Mouse (Mus musculus) gonadal fat pad, adult 2 months (tissue): ENCODE results near the gene Pou3f1. TPM values are rescaled to one million over a fixed set of nuclear protein-coding genes. Genes with fewer than 3 reads are reported as not detected.
"Not testable (repeated sequence)": the region's sequence is repeated elsewhere in the genome, so short reads cannot be mapped to it uniquely, and the experiment has no call there.

Experiments used
- DNase-seq: peaks from one replicate; pipeline ENCODE4 v3.0.0-alpha.2; 2012; ENCODE audit warnings: low read depth
- polyA plus RNA-seq: library from polyadenylated mRNA; depleted of rRNA; stranded (reverse); fragments of >200 nt; gene quantifications from 2 replicates; pipeline ENCODE4 v1.2.3, GENCODE M21; 2012

Pou3f1 gene
- polyA plus RNA-seq, 1 experiment: 4.4 TPM

DNA sequence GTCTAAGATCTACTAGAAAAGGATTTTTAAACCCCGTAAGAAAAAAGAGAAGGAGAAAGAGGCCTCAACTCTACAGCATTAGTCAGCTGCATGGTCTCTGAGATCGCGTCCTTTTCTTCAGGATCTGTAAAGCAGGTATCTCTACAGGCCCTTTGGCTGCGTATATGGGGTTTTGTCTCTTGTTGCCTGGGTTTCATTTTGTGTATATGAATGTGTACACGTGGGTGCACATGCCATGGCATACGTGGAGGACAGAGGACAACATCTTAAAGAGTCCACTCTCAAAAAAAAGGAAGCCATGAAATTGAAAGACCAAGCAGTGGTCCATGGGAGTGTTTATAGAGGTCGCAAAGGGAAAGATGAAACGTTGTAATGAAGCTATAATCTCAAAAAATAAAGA lies 34.8 kb downstream of the Pou3f1 start:
- DNase-seq: no peak

DNA sequence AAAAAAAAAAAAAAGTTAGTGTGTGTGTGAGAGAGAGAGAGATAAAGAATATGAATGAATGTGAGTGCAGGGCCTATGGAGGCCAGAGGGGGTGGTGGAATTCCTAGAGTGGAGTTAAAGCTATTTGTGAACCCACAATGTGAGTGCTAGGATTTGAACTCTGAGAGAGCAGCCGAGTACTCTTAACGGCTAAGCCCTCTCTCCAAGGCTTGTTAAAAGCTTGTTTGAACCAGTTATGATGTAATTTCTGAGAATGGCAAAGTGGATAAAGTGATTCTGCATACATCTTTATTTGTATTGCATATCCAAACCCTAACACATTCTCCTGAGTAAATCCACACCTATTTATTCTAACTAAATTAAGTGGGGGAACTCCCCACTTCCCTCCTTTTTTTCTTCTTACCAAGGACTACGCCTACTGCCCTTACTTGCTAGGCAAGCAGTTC lies 35.8 kb downstream of the Pou3f1 start:
- no peak for DNase-seq

DNA sequence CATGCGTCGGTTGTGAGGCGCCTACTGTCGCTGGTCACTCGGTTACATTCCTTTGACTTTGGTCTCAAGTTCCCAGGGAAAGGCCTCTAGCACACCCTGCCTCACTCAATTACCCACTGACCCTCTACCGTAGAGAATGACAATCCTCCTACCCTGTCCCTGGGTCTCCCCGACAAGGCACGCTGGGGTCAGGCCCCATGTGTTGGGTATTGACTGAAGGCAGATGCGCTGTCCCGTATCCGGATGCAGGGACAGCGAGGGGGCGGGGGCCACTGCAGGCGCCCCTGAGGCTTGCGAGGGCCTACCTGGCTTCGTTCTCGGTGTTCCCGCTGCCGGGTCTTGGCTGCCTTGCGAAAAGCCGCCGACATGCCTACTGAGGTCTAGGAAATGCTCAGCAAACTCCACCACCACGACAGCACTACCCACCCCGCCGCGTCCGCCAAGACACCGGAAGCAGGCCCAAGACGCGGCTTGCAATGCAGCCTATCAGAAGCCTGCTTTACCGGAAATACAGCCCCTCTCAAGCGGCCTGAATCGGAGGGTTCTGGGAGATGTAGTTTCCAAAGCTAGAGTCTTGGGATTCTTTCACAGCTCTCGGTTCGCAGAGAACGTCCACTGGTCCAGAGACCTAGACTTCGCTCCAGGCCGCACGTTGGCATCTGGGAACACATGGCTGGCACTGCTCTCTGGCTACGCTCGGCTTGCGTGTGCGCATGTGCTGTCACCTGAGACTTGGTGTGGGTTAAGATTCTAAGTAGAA lies 36.7 kb downstream of the Pou3f1 start, which contains the start of gene Utp11:
TSS of gene Utp11 (minus strand) at position 466 of the 760 bp plus-strand sequence.
- DNase-seq: no peak

GRCm38 (mm10) chr4:124694572-124694971 lies 38.0 kb downstream of the Pou3f1 start:
- no peak for DNase-seq

- DNase-seq: no peak
These were observed 39.3 kb downstream of the Pou3f1 start for GRCm38 (mm10) chr4:124695786-124696516.

- DNase-seq: no peak
These were observed 43.2 kb downstream of the Pou3f1 start for GRCm38 (mm10) chr4:124699791-124700190.

GRCm38 (mm10) chr4:124700248-124700971 lies 43.8 kb downstream of the Pou3f1 start, which contains the start of gene Fhl3:
Gene Fhl3, plus strand, starts transcription at chr4:124700701.
- DNase-seq: no peak

- no peak for DNase-seq
These were observed 44.6 kb downstream of the Pou3f1 start for GRCm38 (mm10) chr4:124701052-124701845.

DNA sequence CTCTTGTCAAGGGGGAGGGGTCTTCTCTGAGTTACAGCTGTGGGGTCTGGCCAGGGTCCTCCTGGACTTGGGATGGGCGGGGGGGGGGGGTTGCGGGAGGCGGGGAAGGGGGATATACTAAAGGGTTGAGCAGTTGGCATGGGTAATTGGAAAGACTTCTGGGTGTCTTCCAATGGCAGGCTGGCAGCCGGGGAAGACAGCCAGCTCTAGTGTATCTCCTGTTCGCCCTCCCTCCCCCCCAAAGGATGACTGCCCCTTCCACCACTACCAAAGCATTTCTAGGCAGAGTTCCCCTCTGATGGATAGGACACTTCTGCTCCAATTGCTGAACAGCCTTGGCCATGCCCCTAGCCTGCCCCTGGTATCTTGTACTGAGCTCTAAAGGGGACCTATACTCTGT lies 45.3 kb downstream of the Pou3f1 start:
- DNase-seq: no peak

- DNase-seq: no peak
These were observed 46.8 kb downstream of the Pou3f1 start for GRCm38 (mm10) chr4:124703406-124703805.

DNA sequence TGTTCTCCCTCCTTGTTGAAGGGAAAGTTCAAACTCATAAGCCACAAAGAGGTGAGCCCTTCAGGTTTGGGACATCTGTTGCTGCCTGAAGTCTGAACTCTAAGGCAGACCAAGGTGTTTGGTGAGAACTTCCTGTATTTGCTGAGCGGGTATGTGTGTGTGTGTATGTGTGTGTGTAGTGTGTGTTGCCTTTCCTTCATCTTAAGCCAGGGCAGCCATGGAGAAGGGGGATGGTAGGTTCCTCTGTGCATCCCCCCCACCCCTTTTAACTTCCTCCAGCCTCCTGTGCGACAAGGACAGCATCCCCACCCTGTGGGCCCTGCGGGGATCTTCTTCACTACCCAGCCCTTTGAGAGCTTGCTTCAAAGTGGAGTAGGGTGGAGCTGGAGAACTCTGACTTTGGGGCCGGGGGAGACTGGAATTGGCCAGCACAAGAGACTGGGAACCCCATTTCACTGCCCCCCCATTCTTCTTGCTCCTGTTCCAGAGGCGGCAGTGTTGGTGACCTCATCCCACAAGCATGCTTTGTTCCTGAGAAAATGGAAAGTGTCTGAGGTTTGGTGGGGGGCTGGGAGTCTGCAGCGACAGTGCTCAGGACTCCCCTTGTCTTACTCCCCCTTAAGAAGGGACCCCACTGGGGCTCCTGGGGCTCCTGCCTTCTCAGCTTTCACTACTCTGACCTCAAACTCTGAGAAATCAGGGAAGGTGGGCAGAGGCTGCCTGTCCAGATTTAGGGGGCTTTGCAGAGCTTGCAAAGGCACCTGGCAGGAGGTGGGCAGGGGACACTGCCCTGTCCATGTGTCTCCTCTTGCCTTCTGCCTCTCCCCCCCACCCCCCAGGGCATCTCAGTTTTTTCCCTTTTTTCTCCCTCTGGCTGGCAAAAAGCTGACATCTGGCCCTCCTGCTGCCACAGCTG lies 47.5 kb downstream of the Pou3f1 start:
- no peak for DNase-seq

DNA sequence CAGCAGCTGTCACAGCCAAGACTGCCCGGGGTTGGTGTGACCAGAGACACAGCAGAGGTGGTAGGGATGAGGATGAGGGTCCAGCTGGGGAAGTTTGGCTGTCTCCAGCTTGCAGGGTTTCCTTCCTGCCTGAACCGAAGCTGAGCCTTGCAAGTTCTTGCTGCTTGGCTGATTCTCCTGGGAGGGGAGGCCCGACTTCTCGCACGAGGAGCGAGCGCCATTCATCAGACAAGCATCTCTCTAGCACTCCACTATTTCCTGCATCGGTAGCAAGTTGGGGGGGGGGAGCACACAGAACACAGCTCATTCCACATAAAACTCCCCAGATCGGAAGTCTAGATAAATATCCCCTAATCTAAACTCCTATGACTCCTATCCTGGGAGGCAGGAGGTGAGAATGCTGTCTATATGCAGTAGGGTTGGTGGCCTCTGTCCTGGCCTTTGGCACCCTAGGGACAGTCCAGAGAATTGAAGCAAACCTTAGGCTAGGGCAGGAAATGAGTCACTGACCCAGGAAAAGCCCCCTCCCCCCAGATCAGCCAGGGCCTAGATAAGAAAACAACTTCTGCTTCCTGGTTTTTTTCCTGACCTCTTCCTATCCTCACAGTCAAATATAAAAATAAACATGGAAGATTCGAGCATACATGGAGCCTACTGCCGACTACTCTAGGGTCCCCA lies 48.3 kb downstream of the Pou3f1 start:
- no peak for DNase-seq

- DNase-seq: no peak
These were observed 49.2 kb downstream of the Pou3f1 start for GRCm38 (mm10) chr4:124705661-124706269.

GRCm38 (mm10) chr4:124707381-124708199 lies 51.0 kb downstream of the Pou3f1 start:
- DNase-seq: not testable (repeated sequence)

- DNase-seq: not testable (repeated sequence)
These were observed 51.6 kb downstream of the Pou3f1 start for GRCm38 (mm10) chr4:124708200-124708517.

GRCm38 (mm10) chr4:124708518-124709477 lies 52.2 kb downstream of the Pou3f1 start:
- no peak for DNase-seq

- no peak for DNase-seq
These were observed 53.4 kb downstream of the Pou3f1 start for GRCm38 (mm10) chr4:124709961-124710446.
